Mouse (Mus musculus) erythroid progenitor cell, adult 5-6 weeks (primary cell): Measurements from ENCODE around the gene Cdkl1. TPM values are rescaled to one million over a fixed set of nuclear protein-coding genes. Genes with fewer than 3 reads are reported as not detected.

Experiments used
- total RNA-seq, 2 experiments: library from RNA; stranded (forward) in 1 of 2; stranded (reverse) in 1 of 2; fragments of 150-400 nt in 1 of 2; fragments of 186-747, 209-891 nt in 1 of 2; gene quantifications; 2 replicates each; pipeline versions ENCODE4 v1.2.3 to v1.2.4; 2015 to 2017; ENCODE audit warnings: low replicate concordance in 2 of 2

The Cdkl1 gene
- total RNA-seq, 2 experiments from 2014 or later = 8.0 to 36.3 TPM

Other genes with a start within 250 kb of the Cdkl1 start
- gene Vcpkmt, start 208.2 kb downstream of the Cdkl1 start, total RNA-seq (2015; ENCODE audit: low replicate concordance) = 3.8 and 5.0 TPM in 2 replicates
- gene Vcpkmt, start 208.2 kb downstream of the Cdkl1 start, total RNA-seq (2017; ENCODE audit: low replicate concordance) = 1.7 TPM in 1 of 2 replicates, not detected in the other
- 38.6 and 77.5 TPM in 2 replicates for gene Sos2, start 109.4 kb downstream of the Cdkl1 start, total RNA-seq (2015; ENCODE audit: low replicate concordance)
- gene Sos2, start 109.4 kb downstream of the Cdkl1 start, total RNA-seq (2017; ENCODE audit: low replicate concordance) = 28.5 and 42.0 TPM in 2 replicates
- gene L2hgdh, start 66.4 kb downstream of the Cdkl1 start, total RNA-seq (2015; ENCODE audit: low replicate concordance) = 3.2 and 8.8 TPM in 2 replicates
- 4.1 and 7.7 TPM in 2 replicates for gene L2hgdh, start 66.4 kb downstream of the Cdkl1 start, total RNA-seq (2017; ENCODE audit: low replicate concordance)
- gene Atp5s, start 66.3 kb downstream of the Cdkl1 start, total RNA-seq (2015; ENCODE audit: low replicate concordance) = 14.4 and 32.7 TPM in 2 replicates
- gene Atp5s, start 66.3 kb downstream of the Cdkl1 start, total RNA-seq (2017; ENCODE audit: low replicate concordance) = 8.8 and 22.2 TPM in 2 replicates
- 6.1 and 12.6 TPM in 2 replicates for gene Atl1, start 101.3 kb upstream of the Cdkl1 start, total RNA-seq (2015; ENCODE audit: low replicate concordance)
- gene Atl1, start 101.3 kb upstream of the Cdkl1 start, total RNA-seq (2017; ENCODE audit: low replicate concordance) = 11.7 and 25.8 TPM in 2 replicates
- gene Map4k5, start 101.9 kb upstream of the Cdkl1 start, total RNA-seq (2015; ENCODE audit: low replicate concordance) = 202 and 224 TPM in 2 replicates
- gene Map4k5, start 101.9 kb upstream of the Cdkl1 start, total RNA-seq (2017; ENCODE audit: low replicate concordance) = 300 and 358 TPM in 2 replicates
- gene Sav1, start 195.7 kb upstream of the Cdkl1 start, total RNA-seq (2015; ENCODE audit: low replicate concordance) = 144 and 186 TPM in 2 replicates
- gene Sav1, start 195.7 kb upstream of the Cdkl1 start, total RNA-seq (2017; ENCODE audit: low replicate concordance) = 87.7 and 131 TPM in 2 replicates